Mouse (Mus musculus) gastrocnemius, postnatal 14 days (tissue): Measurements from ENCODE around the gene Naa60. TPM values are rescaled to one million over a fixed set of nuclear protein-coding genes. Genes with fewer than 3 reads are reported as not detected.

Experiments used
- DNase-seq: peaks from one replicate; pipeline ENCODE4 v3.0.0; 2021; ENCODE audit warnings: mixed read lengths
- intact Hi-C: fragments of 180-260 bp; cut with DNase I; formaldehyde crosslinking; loops from one replicate; pipeline ENCODE4 v1.15.1; 2025; ENCODE audit warnings: low total_unique reads
- total RNA-seq, 2 experiments: library from RNA; stranded (reverse); gene quantifications; 2 replicates each; pipeline ENCODE4 v1.2.3; 2021

Naa60 gene
- total RNA-seq, 2 experiments from 2014 or later = 24.8 to 24.9 TPM

DNA sequence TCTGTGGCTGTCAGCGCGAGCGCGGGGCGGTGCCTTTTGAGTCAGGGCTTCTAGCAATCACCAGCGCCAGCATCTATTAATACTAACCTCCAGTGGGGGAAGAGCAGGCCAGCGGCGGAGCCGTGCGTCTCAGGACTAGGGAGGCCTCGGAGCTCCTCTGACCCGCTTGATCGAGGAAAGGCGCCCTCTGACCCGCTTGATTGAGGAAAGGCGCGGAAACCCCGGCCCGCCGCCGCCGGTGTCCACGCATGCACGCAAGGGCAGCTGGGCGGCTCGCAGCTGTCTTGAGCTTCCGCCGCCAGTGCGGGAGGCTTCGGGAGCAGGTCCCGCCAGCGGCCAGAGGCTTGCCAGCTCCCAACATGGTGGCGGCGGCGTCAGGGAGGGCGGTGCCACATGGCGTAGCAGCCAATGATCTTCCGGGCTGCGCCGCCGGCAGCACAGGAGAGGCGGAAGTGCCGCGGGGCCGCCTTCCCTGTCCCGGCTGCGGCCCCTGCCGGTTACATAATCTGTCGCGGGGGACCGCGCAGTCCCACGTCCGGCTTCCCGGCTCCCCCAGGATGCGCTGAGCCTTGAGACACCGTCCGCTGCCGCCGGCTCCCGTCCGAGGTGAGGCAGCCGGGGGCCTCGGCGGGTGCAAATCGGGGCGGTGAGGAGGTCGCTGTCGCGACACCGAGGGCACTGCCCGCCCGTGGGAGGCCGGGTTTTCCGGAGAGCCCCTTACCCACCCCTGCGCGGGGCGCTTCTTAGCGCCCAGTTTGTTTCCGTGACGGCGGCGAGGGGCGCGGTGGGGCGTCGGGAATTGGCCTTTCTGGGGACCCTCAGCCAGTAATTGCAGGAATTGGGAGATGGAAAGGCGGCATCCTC, 12.3 kb downstream of the Naa60 start, which contains the start of the genes Zfp597 and Gm20695:
Gene Zfp597 (minus strand): TSS at position 361 of the 864 bp plus-strand sequence.
Gene Gm20695 (plus strand): TSS at position 448 of the 864 bp plus-strand sequence.
- intact Hi-C loops = no loop called here
- DNase-seq = peak; percentile 95

DNA sequence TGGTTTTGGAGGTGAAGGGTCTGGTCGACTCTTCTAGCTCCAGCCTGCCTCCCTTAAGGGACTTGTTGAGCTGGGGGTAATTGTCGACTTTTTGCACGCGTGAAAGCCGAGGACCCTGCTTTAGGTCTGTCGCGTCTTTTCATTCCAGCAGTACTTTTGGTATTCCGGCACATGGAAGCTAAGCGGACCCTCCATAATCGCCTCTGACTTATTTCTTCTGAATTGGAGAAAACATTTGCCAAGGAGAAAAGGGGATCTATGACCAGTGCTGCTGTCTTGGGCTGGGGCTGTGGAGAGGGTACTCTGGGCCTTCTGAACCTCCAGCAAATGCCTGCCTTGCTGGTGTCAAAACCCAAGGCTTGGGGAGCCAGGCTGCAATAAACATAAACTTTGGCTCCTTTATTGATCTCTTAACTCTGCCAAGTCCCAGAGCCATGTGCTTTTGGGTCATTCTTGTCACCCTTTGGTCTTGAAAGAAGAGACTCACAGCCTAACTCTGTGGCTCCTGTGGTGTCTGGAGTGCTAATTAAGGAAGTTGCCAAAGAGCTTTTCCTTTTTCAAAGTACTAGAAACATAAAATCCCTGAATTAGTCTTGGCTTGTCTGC, 13.0 kb downstream of the Naa60 start:
- intact Hi-C loops = no loop called here
- no peak for DNase-seq

DNA sequence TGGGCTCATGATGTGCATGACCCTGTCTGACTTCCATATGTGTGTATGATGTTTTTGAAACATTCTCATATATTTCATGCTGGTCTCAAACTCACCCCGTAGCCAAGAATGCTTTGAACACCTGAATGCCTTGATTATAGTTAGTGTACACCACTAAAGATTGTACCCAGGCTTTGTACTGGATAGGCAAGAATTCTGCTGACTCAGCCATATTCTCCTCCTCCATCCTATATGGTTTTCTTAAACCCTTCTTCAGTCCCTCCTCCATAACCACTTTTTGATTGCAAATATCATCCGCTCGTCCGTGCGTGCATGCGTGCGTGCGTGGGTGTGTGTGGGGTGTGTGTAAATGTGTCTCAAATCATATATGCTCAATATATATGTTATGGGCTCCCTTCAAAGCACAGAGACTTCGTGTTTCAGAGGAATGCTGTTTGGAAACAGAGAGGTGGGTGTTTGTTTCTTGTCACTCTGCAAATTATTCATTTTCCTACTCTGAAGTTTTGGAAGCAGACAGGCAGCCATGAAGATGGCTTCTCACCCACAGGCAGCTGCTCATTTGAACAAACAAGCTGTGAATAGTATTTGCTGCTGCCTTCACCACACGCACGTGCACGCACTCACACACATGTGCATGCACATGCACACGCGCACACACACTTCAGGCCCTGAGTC, 19.6 kb downstream of the Naa60 start:
- intact Hi-C loops = no loop called here
- DNase-seq = no peak

DNA sequence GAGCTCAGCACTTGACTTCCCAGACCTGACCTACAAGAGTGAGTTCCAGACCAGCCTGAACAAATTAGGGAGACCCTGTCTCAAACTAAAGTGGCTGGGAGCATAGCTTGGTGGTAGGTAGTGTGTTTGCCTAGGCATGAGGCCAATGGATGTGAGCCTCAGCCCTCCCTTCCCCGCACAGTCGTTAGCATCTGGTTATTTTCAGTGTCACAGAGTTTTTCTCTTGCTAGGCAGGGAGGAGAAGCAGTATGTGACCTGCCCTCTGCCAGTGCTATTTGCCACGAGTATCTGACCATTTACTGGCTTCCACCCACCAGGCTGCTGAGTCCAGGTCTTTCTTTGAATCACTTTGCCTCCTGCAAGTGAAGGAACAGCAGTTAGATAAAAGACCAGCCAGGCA, 21.6 kb downstream of the Naa60 start:
- no peak for DNase-seq
- intact Hi-C loops = no loop called here

DNA sequence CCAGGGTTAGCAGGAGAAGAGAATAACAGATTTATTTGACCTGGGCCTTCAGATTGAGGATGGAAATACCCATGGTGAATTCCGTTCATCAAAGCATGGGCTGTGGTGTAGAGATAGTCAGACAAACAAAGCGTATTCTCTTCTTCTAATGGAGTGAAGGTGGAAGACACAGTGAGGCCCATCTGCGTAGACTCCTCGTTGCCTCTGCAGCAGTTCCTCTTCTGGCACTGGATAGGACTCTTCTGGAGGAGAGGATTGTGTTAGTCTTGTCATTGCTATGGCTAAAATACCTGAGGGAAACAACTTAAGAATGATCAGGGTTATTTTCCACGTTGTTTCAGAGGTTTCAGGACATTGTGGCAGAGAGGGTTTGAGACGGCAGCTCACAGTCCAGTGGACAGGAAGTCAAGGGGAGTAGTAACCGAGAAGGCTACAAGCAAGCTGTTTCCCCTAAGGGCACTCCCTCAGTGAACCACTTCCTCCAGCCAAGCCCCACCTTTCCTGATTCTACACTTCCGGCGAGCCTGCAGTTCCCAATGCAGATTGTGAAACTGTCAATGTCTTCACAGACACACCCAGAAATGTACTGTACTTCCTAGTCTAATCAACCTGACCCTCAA, 23.1 kb downstream of the Naa60 start:
- peak; percentile 33 for DNase-seq

DNA sequence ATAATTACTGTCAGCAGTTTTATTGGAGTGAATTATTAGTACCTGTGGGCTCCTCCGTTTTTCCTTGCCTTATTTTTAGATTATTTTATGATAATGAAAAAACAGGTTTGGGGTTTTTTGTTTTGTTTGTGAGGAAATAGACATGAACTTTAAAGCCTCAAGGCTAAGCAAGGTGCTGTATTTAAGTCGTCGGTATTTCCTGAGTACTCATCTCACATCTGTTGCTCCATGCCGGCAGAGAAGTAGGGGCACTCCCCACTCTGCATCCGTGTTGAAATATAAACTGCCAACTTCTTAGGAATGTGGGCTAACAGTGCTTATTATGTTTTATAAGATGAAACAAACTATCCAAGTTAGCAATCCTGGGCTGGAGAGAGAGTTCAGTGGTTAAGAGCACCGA, 23.9 kb downstream of the Naa60 start:
- intact Hi-C loops = no loop called here
- no peak for DNase-seq

More for the DNA sequence above, 23.1 kb downstream of the Naa60 start:
- intact Hi-C loops = no loop called here

DNA sequence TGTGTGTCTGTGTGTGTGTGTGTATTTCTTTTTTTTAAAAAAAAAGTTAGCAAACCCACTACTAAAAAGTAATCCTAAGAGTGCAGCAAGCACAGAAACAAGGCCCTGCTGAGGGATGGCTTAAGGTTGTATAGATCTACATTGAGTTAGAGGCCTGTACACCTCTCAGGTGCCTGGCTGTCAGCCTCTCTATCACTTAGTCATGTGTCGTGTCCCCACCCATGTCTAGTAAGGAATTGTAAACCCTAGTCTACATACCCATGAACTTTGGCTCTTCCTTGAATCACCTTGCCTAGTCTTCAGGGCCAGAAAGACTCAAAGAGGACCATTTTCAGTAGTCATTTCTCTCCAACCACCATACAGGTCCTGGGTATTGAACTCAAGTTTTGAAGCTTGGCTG, 24.4 kb downstream of the Naa60 start:
- no peak for DNase-seq
- intact Hi-C loops = no loop called here

DNA sequence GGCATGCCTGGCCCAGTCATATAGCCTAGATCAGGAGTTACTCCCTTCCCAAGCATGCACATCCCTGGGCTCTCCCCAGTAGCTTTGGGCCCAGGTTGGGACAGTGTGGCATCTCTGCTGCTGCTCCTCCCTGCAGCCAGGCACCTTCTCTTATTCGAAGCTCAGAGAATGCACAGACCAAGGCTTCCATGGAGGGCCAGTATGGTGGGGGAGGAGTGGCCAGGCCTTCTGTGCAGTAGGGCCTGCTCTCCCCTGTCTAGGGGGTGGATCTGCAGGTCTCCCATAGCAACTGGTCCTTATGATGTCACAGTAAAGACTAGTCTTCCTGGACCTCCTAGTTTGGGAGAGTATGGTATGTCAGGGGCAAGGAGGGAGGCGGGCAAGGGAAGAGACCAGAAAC, 35.3 kb downstream of the Naa60 start:
- intact Hi-C loops = loop anchor here (10.0 kb wide), 1 partner anchor 63 kb away; the partner anchor contains the start of gene Zfp174
- DNase-seq = no peak

DNA sequence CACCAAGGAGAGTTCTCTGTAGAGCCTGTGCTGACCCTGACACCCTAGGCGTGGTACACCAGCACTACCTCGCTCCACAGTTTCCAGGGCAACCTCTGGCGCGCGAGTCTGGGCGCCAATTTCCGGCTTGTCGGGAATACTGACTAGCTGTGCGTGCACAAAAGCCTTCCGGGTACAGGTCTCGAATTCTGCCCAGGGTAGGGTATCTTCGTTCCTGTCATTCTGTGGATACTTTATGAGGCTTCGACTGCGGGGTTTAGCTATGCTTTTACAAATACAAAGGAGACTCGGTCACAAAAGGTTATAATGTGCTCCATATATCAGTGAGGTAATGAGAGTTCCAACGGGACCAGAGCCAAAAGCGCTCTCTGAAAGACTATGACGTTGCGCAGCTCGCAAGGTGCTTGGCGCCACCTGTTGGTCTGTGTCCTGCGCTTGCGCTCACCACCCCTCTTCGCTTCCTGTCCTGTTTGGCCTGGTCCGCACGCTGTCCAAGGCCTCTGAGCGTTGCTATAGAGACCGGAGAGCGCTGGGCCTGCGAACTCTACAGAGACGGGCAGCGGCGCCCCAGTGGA, 36.4 kb downstream of the Naa60 start, which contains the start of the genes 1700037C18Rik and Cluap1:
Gene 1700037C18Rik (minus strand): TSS at position 153 of the 575 bp plus-strand sequence.
Gene Cluap1 (plus strand): TSS at position 265 of the 575 bp plus-strand sequence.
- intact Hi-C loops = loop anchor here (10.0 kb wide), 1 partner anchor 64 kb away; the partner anchor contains the start of gene Zfp174

DNA sequence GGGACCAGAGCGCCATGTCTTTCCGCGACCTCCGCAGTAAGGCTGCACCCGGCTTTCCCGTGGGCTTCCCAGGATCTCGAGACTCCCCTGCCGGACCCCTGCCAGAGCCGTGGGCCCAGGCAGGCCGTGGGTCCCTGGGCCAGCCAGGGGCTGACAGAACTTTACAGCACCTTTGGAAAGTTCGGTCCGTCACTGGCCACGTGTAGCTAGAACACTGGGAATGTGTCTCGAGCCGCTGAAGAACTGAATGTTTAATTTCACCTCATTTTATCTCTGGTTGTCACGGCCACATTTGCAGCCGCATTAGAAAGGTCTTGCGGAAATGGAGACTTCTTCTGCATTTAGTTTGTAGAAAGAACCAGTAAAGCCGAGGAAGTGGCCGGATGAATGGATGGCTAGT, 36.9 kb downstream of the Naa60 start:
- DNase-seq = no peak
- intact Hi-C loops = loop anchor here (10.0 kb wide), 1 partner anchor 64 kb away; the partner anchor contains the start of gene Zfp174

More for the DNA sequence above, 36.4 kb downstream of the Naa60 start, which contains the start of the genes 1700037C18Rik and Cluap1:
- DNase-seq = peak; percentile 92

DNA sequence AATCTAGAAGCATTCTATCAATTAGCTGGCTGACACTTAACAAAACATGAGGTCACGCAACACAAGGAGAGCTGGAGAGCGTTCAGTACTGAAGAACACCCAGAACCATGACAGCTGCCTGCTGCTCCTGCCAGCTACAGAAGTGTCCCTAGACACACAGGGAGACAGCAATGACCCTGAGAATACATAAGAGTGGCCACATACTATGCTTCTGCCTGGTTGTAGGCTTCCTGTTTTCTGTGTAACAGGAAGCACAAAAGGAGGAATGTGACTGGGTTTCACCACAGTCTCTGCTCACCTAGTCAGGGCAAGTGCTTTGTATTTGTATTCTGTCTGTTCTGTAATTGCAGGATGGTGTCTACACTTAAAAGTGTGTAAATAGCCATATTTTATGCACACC, 48.6 kb downstream of the Naa60 start:
- intact Hi-C loops = no loop called here
- no peak for DNase-seq

DNA sequence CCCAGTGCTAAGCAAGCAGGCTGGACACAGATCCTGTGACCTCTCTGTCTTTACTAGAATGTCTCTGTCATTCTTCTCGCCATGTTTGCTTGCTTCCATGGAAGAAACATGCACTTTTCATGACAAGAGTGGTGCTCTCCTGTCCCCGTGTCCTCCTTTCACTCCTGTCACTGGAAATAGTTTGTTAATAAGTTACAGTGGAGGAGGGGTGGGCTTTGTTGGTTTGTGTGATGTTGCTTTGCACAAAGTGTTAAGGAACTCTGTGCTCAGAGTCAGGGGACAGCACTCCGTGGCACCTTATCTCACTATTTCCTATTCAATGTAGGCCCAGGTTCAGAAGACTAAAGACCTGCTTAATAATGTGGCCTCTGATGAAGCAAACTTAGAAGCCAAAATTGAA, 51.3 kb downstream of the Naa60 start:
- DNase-seq = no peak
- intact Hi-C loops = no loop called here

DNA sequence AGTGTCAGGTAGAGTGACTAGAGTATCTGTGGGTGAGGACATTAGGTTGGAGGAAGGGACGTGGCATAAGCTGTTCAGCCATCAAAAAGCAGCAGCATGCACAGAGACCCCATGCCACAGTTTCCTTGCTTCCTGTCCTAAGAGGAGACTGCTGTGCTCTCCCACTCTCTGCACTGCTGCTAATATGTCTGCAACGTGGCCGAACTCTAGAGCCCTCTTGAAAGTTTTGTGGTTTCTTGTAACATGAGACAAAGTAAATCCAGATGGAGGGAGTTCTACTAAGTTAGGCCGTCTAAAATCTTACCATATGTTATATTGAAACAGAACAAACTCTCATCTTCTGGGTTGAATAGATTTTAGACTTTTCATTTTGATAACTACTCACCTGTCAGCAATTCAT, 51.8 kb downstream of the Naa60 start:
- intact Hi-C loops = no loop called here
- DNase-seq = no peak

DNA sequence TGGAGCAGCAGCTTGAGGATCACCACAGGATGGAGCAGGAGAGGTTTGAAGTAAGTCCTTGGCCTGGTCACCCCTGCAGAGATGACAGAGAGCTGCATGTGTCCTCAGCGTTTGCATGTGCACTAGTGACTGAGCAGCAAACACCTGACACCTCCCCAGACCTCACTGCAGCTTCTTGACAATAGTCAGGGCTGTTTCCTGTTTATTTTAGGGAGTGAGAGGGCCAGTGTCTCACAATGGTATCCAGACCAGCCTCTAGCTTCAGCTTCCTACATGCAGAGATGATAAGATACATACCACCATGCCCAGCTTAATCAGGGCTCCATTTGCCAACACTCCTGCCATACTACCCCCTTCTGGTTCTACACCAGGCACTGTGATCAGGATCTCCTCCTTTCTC, 56.4 kb downstream of the Naa60 start:
- no peak for DNase-seq
- intact Hi-C loops = no loop called here

DNA sequence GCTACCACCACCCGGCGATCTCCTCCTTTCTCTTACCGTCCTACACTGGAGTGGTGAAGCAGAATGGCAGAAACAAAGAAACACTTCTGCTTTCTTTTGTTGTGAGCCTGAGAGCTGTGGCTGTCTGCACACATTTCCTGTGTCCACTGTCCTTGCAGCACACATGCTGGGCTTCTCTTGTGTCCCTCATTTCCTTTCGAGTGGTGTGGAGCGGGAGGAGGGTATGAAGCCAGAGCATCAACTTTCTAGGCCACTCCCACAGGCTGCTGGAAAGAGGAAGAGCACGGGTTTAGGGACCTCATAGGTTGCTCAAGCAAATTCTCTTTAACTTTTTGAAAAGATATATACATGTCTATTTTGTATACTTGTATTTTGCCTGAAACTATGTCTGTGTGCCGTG, 57.0 kb downstream of the Naa60 start:
- intact Hi-C loops = no loop called here
- no peak for DNase-seq

DNA sequence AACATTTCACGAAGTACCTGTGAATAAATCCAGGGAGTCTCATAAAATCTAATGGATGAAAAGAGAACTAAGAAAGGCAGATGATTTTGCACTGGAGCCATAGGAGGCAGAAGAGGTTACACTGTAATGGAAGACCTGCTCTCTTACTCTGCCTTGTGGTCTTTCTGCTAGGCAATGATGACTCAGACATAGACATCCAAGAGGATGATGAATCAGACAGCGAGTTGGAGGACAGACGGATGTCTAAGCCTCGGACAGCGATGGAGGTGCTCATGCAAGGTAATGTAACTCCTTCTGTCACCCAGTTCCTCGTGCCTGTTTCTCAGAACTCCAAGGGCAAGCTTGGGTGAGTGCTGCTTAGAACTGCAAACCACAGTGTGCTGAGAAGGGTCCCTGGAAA, 61.4 kb downstream of the Naa60 start:
- no peak for DNase-seq
- intact Hi-C loops = no loop called here

DNA sequence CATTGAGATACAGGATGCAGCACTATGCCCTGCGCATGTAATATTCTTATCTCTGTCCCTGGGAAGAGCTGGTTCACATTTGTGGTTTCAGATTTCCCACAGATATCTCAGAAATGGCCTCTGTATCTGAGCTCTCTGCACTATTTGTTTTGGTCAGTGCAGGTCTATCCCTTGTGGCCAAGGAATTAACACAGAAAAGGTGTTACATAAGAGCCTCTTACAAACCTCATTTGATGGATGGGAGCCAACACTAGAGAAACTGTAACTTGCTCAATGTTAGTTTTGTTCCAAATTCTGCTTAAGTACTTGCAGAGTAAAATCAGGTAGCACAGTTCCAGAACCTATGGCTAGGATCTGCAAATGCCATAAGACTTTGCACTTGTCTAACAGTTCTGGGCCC, 61.9 kb downstream of the Naa60 start:
- no peak for DNase-seq
- intact Hi-C loops = no loop called here

DNA sequence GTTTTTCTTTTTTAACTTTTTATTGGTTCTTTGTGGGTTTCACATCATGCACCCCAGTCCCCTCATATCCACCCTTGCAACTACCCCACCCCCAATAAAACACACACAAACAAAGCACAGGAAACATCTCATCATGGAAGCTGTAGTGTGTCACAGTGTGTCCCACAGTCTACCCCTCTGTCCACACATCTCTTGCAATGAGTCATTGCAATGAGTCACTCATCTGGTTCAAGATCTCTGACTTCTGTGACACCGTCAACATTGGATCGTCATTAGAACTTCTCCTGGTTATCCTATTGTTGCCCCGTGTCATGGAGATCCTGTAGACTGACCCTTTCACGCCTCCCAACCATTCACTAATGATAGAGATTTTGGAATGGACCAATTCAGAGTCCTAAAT, 62.5 kb downstream of the Naa60 start:
- no peak for DNase-seq
- intact Hi-C loops = no loop called here

DNA sequence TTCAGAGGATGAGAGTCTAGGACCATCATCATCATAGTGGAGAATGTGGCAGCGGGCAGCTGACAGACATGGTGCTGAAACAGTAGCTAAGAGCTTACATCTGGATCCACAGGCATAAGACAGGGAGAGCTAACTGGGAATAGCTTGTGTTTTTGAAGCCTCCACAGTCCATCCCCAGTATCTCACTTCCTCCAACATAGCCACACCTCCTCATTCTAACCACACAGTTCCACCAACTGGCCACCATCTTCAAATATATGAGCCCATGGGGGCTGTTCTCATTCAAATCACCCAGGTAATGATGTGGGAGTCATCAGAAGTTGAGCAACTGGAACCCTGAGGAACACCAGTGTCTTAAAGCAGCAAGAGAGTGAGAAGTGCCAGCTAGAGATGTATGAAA, 79.0 kb downstream of the Naa60 start:
- intact Hi-C loops = no loop called here
- DNase-seq = no peak
